Mouse (Mus musculus) forebrain, embryonic 12.5 days (tissue): ENCODE data around the gene Ephb1. TPM values are rescaled to one million over a fixed set of nuclear protein-coding genes. Genes with fewer than 3 reads are reported as not detected.

Experiments used
- ATAC-seq: fragments of 200-750 bp; cut with Nextera tagmentation; 2 replicates; pipeline ENCODE4 v1.8.0; 2017; ENCODE audit warnings: moderate TSS enrichment; ENCODE audit not compliant: low FRiP score
- H3K27ac ChIP-seq: fragments of 300-500 bp; sonication (generic); 2 replicates; pipeline ENCODE4 v1.5.1; 2016; ENCODE audit warnings: mild to moderate bottlenecking
- H3K27me3 ChIP-seq: fragments of 300-500 bp; sonication (generic); 2 replicates; pipeline ENCODE4 v1.6.1; 2016; ENCODE audit warnings: mild to moderate bottlenecking
- H3K36me3 ChIP-seq: fragments of 300-500 bp; sonication (generic); replicated peaks from 2 replicates; pipeline ENCODE4 v1.6.1; 2016; ENCODE audit warnings: mild to moderate bottlenecking
- H3K4me1 ChIP-seq: fragments of 300-500 bp; sonication (generic); 2 replicates; pipeline ENCODE4 v1.6.1; 2016
- H3K4me2 ChIP-seq: fragments of 300-500 bp; sonication (generic); 2 replicates; pipeline ENCODE4 v1.6.1; 2016; ENCODE audit warnings: mild to moderate bottlenecking, moderate library complexity
- H3K4me3 ChIP-seq: fragments of 300-500 bp; sonication (generic); replicated peaks from 2 replicates; pipeline ENCODE4 v1.5.1; 2016; ENCODE audit warnings: mild to moderate bottlenecking
- H3K9ac ChIP-seq: fragments of 300-500 bp; sonication (generic); 2 replicates; pipeline ENCODE4 v1.6.1; 2016; ENCODE audit warnings: mild to moderate bottlenecking
- H3K9me3 ChIP-seq: fragments of 300-500 bp; sonication (generic); 2 replicates; pipeline ENCODE4 v1.6.1; 2016
- WGBS: fragments of 180-500 bp; shearing (Covaris S2); methylation state at CpG from one replicate; pipeline ENCODE4 v1.1.7; 2016; 5-methylcytosine and 5-hydroxymethylcytosine counted together
- polyA plus RNA-seq: library from polyadenylated mRNA; unstranded; fragments of >200 nt; fragmentation: Nextera tagmentation; extraction: Ambion mirVana; gene quantifications from 2 replicates; pipeline ENCODE4 v1.2.1, GENCODE M21; 2016

Gene Ephb1
- polyA plus RNA-seq, 1 experiment from 2014 or later, result 26.7 TPM

DNA sequence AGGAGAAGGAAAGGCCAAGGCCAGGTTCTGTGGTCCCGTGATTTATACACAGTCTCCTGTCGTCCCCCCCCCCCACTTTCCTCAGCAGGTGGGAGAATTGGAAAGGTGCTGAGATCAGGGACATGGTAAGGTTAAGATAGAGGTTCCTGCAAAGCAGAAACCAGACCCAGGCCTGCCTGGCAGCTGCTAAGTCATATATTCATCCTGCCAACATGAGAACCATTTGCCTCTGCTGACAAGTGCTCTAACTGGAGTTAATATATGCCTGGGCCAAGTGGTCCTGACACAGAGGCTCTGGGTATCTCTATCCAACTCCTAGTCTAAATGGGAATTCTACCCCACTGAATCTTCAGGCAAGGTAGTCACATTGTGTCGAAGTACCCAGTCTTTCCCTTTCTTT is 57.3 kb downstream of the Ephb1 start:
- 61% methylated on average over 3 of the region's 3 CpGs for WGBS
- ATAC-seq, result no peak

DNA sequence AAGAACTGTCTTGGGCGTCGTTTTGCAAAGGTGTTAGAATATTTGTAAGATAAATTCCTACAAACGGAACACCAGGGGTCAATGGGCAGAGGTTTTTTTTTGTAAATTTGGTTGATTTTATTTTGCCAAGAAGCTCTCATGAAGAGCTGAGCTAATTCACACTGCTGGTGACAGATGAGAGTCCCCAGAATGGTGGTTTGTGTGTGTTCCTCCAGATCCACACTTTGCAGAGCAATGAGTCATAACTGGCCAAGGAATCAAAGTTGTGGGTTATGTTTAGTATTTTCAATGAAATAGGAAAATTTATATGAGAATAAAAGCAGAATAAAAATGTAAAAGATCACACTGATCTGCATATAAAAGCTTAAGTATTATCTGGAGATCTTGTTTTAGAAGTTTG is 60.9 kb downstream of the Ephb1 start:
- peaks cover 24% of the 10 kb centered on the region for H3K4me1 ChIP-seq
- no peak for ATAC-seq
- H3K36me3 ChIP-seq, result no peaks in the 10 kb centered on the region
- 96% methylated on average over 3 of the region's 3 CpGs for WGBS
- H3K27me3 ChIP-seq, result no peaks in the 10 kb centered on the region
- H3K9me3 ChIP-seq, result no peaks in the 10 kb centered on the region
- no peak overlapping the region for H3K4me2 ChIP-seq
- no peak overlapping the region for H3K27ac ChIP-seq
- H3K9ac ChIP-seq, result no peak overlapping the region
- H3K4me3 ChIP-seq, result no peak overlapping the region

More for the DNA sequence above, 57.3 kb downstream of the Ephb1 start:
- Histone ChIP-seq H3K27ac (no peak overlapping the region), H3K4me2 (no peak overlapping the region), H3K4me3 (no peak overlapping the region), H3K9ac (no peak overlapping the region), H3K4me1 (peaks cover 15% of the 10 kb centered on the region), H3K9me3 (no peaks in the 10 kb centered on the region), H3K27me3 (no peaks in the 10 kb centered on the region; the same call in 1 of the 2 replicates), H3K36me3 (no peaks in the 10 kb centered on the region)

GRCm38 (mm10) chr9:102291230-102291629 is 63.3 kb downstream of the Ephb1 start:
- no peaks in the 10 kb centered on the region for H3K9me3 ChIP-seq
- WGBS, result 89% methylated on average over 3 of the region's 3 CpGs
- H3K4me2 ChIP-seq, result no peak overlapping the region
- H3K36me3 ChIP-seq, result no peaks in the 10 kb centered on the region
- H3K4me1 ChIP-seq, result peaks cover 36% of the 10 kb centered on the region
- no peak overlapping the region for H3K27ac ChIP-seq
- H3K4me3 ChIP-seq, result no peak overlapping the region
- no peak overlapping the region for H3K9ac ChIP-seq
- H3K27me3 ChIP-seq, result no peaks in the 10 kb centered on the region
- ATAC-seq, result no peak

- no peak for ATAC-seq
- Histone ChIP-seq H3K4me1 (peaks cover 22% of the 10 kb centered on the region; the same call in 1 of the 2 replicates), H3K36me3 (0 out of 2 replicates have a peak, but pooled peaks cover 5% of the 10 kb centered on the region), H3K27ac (no peak overlapping the region), H3K4me2 (no peak overlapping the region), H3K9ac (no peak overlapping the region), H3K9me3 (peaks cover 8% of the 10 kb centered on the region; the same call in 1 of the 2 replicates), H3K4me3 (no peak overlapping the region), H3K27me3 (no peaks in the 10 kb centered on the region)
- 90% methylated on average over 3 of the region's 3 CpGs for WGBS
Observed at GRCm38 (mm10) chr9:102288356-102288755, 66.1 kb downstream of the Ephb1 start.

GRCm38 (mm10) chr9:102275931-102276330 is 78.6 kb downstream of the Ephb1 start:
- Histone ChIP-seq H3K9me3 (no peaks in the 10 kb centered on the region), H3K36me3 (no peaks in the 10 kb centered on the region), H3K4me3 (no peak overlapping the region), H3K4me2 (no peak overlapping the region), H3K27ac (no peak overlapping the region), H3K4me1 (peaks cover 5% of the 10 kb centered on the region), H3K9ac (no peak overlapping the region), H3K27me3 (peaks cover 23% of the 10 kb centered on the region; the same call in 1 of the 2 replicates)
- 67% methylated on average over 3 of the region's 3 CpGs for WGBS
- no peak for ATAC-seq

- H3K27ac ChIP-seq, result no peak overlapping the region
- H3K36me3 ChIP-seq, result no peaks in the 10 kb centered on the region
- H3K4me3 ChIP-seq, result no peak overlapping the region
- no peaks in the 10 kb centered on the region for H3K9me3 ChIP-seq
- no peak overlapping the region for H3K9ac ChIP-seq
- 71% methylated on average over 8 of the region's 8 CpGs for WGBS
- no peak overlapping the region for H3K4me2 ChIP-seq
- peaks cover 34% of the 10 kb centered on the region for H3K27me3 ChIP-seq
- H3K4me1 ChIP-seq, result peaks cover 6% of the 10 kb centered on the region
- ATAC-seq, result no peak
Observed at GRCm38 (mm10) chr9:102274016-102274415, 80.5 kb downstream of the Ephb1 start.

- 74% methylated on average over 6 of the region's 6 CpGs for WGBS
- Histone ChIP-seq H3K9me3 (no peaks in the 10 kb centered on the region), H3K4me1 (peaks cover 11% of the 10 kb centered on the region)
Observed at GRCm38 (mm10) chr9:102273469-102273808, 81.1 kb downstream of the Ephb1 start.

GRCm38 (mm10) chr9:102272731-102273468 is 81.6 kb downstream of the Ephb1 start:
- H3K4me1 ChIP-seq, result peaks cover 16% of the 10 kb centered on the region
- no peaks in the 10 kb centered on the region for H3K9me3 ChIP-seq
- WGBS, result 64% methylated on average over 5 of the region's 5 CpGs
- no peak overlapping the region for H3K4me2 ChIP-seq
- H3K27ac ChIP-seq, result no peak overlapping the region
- no peak overlapping the region for H3K9ac ChIP-seq
- no peak for ATAC-seq
- H3K36me3 ChIP-seq, result no peaks in the 10 kb centered on the region
- H3K27me3 ChIP-seq, result peaks cover 45% of the 10 kb centered on the region
- no peak overlapping the region for H3K4me3 ChIP-seq

More at GRCm38 (mm10) chr9:102273469-102273808, 81.1 kb downstream of the Ephb1 start:
- no peak overlapping the region for H3K9ac ChIP-seq
- H3K36me3 ChIP-seq, result no peaks in the 10 kb centered on the region
- no peak overlapping the region for H3K4me3 ChIP-seq
- ATAC-seq, result no peak
- H3K27ac ChIP-seq, result no peak overlapping the region
- H3K27me3 ChIP-seq, result peaks cover 40% of the 10 kb centered on the region
- no peak overlapping the region for H3K4me2 ChIP-seq

- H3K4me1 ChIP-seq, result peaks cover 27% of the 10 kb centered on the region
Observed at GRCm38 (mm10) chr9:102270496-102270895, 84.0 kb downstream of the Ephb1 start.

GRCm38 (mm10) chr9:102267311-102268027 is 87.0 kb downstream of the Ephb1 start:
- ATAC-seq, result peak; percentile 45; the same call in 1 of the 2 replicates
- Histone ChIP-seq H3K4me1 (peaks cover 45% of the 10 kb centered on the region), H3K9me3 (no peaks in the 10 kb centered on the region), H3K4me2 (peak overlapping the region; percentile 54), H3K36me3 (no peaks in the 10 kb centered on the region), H3K27me3 (peaks cover 57% of the 10 kb centered on the region), H3K27ac (no peak overlapping the region), H3K4me3 (peak overlapping the region; percentile 26), H3K9ac (peak overlapping the region; percentile 30; the same call in 1 of the 2 replicates)
- 2% methylated on average over 18 of the region's 18 CpGs for WGBS

More at GRCm38 (mm10) chr9:102270496-102270895, 84.0 kb downstream of the Ephb1 start:
- Histone ChIP-seq H3K4me2 (no peak overlapping the region), H3K27me3 (peaks cover 61% of the 10 kb centered on the region), H3K9me3 (no peaks in the 10 kb centered on the region), H3K9ac (no peak overlapping the region), H3K36me3 (no peaks in the 10 kb centered on the region), H3K4me3 (no peak overlapping the region), H3K27ac (no peak overlapping the region)
- ATAC-seq, result no peak
- WGBS, result 79% methylated on average over 5 of the region's 5 CpGs

DNA sequence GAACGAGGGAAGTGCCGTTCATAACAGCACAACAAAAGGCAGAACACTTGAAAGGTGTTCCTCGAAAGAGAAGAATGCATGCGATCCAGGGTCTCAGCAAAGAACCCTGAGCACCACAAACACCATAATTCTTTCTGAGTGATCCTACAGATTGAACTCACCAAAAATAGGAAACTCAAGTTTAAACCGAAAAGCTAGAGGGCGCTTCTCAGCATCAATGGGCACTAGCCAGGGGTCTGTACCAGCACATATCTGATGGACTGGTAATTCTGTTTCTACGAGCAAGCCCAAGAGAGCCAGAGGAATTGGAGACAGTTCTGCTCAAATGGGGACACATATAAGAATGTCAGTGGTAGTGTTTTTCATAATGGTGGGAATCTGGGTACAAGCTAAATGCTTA is 90.7 kb downstream of the Ephb1 start:
- Histone ChIP-seq H3K4me1 (peaks cover 74% of the 10 kb centered on the region), H3K9ac (no peak overlapping the region), H3K4me2 (no peak overlapping the region), H3K4me3 (no peak overlapping the region), H3K9me3 (no peaks in the 10 kb centered on the region), H3K27me3 (peaks cover 56% of the 10 kb centered on the region), H3K27ac (no peak overlapping the region), H3K36me3 (no peaks in the 10 kb centered on the region)
- 30% methylated on average over 7 of the region's 7 CpGs for WGBS
- ATAC-seq, result no peak

DNA sequence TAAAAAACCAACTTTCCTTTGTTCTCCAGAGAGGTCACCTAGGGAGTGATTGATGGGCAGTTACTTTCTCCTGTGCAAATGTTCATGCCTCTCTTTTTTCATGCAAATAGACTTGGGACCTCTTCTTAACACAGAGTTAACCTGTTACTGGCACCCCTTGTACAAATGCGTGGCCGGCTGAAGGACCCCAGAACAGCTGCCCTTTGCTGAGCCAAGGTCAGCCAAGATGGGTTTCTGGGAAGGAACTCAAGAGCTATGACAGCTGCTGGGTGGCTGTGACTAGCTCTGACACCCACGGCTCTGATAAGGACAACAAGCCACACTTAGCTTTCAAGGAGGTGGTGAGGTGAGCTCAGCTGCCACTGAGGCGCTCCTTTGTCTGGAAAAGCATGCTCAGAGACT is 92.4 kb downstream of the Ephb1 start:
- no peaks in the 10 kb centered on the region for H3K9me3 ChIP-seq
- H3K36me3 ChIP-seq, result no peaks in the 10 kb centered on the region
- H3K4me2 ChIP-seq, result peak overlapping the region; percentile 19; the same call in 1 of the 2 replicates
- H3K4me1 ChIP-seq, result peaks cover 65% of the 10 kb centered on the region
- no peak overlapping the region for H3K9ac ChIP-seq
- peak; percentile 53; the same call in 1 of the 2 replicates for ATAC-seq
- peaks cover 51% of the 10 kb centered on the region for H3K27me3 ChIP-seq
- no peak overlapping the region for H3K4me3 ChIP-seq
- WGBS, result 5% methylated on average over 4 of the region's 4 CpGs
- peak overlapping the region; percentile 61; the same call in 1 of the 2 replicates for H3K27ac ChIP-seq
